Mouse (Mus musculus) testis, adult 2 months (tissue): ENCODE data around the gene Sorcs2.

ENCODE experiments used
- CTCF ChIP-seq: fragments of 200-500 bp; IDR thresholded peaks from 2 replicates; pipeline ENCODE4 v1.5.1; 2012; ENCODE audit warnings: low read depth, mild to moderate bottlenecking, inconsistent platforms, low read length, moderate library complexity; ENCODE audit not compliant: control insufficient read depth, insufficient read depth, insufficient replicate concordance
- POLR2A ChIP-seq: fragments of 200-500 bp; IDR thresholded peaks from 2 replicates; pipeline ENCODE4 v1.6.1; 2012; ENCODE audit warnings: low read depth, mild to moderate bottlenecking, inconsistent platforms, low read length, moderate library complexity; ENCODE audit not compliant: control insufficient read depth

DNA sequence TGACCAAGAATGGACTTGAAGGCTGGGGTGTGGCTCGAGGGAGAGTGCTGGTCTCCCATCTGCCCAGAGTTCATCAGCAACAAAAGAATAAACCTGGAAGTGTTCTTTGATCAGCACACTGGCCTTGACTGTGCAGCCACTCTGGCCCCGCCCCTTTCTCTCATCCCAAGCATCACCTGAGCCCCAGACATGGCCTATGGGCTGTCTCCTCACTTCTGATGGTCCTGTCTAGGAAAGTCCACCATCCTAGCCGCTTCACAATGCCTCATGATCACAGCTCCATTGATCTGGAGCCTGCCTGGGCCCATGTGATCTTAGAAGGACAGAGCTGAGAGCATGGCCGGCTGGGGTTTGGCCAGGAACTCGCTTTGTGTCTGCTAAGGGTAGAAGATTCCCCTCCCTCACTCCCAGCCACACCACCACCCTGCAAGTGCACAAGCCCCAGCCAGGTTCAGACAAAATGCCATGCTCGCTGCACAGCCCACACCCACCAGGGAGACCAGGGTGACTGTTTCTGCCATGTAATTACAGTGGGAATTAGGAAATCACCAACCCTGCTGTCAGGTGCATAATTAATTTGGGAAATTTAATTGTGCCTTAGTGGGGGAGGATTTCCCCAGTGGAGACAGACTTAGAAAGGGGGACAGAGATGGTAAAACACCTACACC is 231.5 kb downstream of the Sorcs2 start:
- TF ChIP-seq CTCF (no peak), POLR2A (no peak)
